Mouse (Mus musculus): Measurements from ENCODE around the gene C2cd4c.

DNA sequence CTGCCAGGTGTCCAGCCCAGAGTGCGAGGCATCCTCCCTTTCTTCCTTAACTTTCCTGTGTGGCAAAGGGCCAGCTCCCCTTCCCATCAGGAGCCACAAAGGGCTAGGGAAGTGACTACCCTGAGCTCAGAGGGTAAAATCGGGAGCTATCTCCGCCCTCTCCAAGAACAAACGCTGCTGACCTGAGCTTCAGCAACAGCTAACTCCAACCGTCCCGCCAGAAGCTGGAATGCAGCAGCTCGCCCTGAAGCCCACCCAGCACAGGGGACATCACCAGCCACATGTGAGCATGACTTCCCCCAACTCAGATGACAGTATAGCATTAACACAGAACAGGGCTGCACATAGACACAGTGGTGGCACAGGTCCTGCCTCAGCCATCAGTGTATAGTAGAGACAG, 29.8 kb downstream of the C2cd4c start:
- TF ChIP-seq POLR2A (IDR thresholded peaks at IDR 0.05; ENCODE audit: extremely low read depth, insufficient read depth, low read length): no peak
- no peak for TF ChIP-seq CTCF (IDR thresholded peaks at IDR 0.05; ENCODE audit: low read depth, low read length)
